Mouse (Mus musculus) megakaryocyte, embryonic 14.5 days (primary cell): ENCODE results near the gene Ubr4. TPM values are rescaled to one million over a fixed set of nuclear protein-coding genes. Genes with fewer than 3 reads are reported as not detected.

Source experiments
- H3K27me3 ChIP-seq: replicated peaks from 2 replicates; pipeline ENCODE3; 2012; ENCODE audit warnings: inconsistent platforms
- H3K36me3 ChIP-seq: replicated peaks from 2 replicates; pipeline ENCODE3; 2012; ENCODE audit warnings: low read length, inconsistent platforms, mixed read lengths
- H3K4me1 ChIP-seq: 2 replicates; pipeline ENCODE4 v1.6.1; 2012; ENCODE audit warnings: inconsistent platforms
- H3K4me3 ChIP-seq: replicated peaks from 2 replicates; pipeline ENCODE3; 2012; ENCODE audit warnings: moderate library complexity, mild to moderate bottlenecking, inconsistent platforms
- H3K9me3 ChIP-seq: 2 replicates; pipeline ENCODE4 v1.6.1; 2012; ENCODE audit warnings: inconsistent platforms
- FLI1 ChIP-seq: IDR thresholded peaks from 2 replicates; pipeline ENCODE4 v1.6.1; 2012; ENCODE audit warnings: low read length, inconsistent platforms, mixed read lengths
- GATA1 ChIP-seq: IDR thresholded peaks from 3 replicates; pipeline ENCODE4 v1.6.1; 2012; ENCODE audit warnings: mixed read lengths, low read length, inconsistent platforms, borderline replicate concordance
- polyA plus RNA-seq: library from polyadenylated mRNA; stranded (reverse); fragments of >175 nt; gene quantifications from 2 replicates; pipeline ENCODE4 v1.2.3, GENCODE M21; 2012; ENCODE audit warnings: low replicate concordance; ENCODE audit not compliant: insufficient read depth

Ubr4 gene
- polyA plus RNA-seq, 1 experiment: 69.3 TPM

DNA sequence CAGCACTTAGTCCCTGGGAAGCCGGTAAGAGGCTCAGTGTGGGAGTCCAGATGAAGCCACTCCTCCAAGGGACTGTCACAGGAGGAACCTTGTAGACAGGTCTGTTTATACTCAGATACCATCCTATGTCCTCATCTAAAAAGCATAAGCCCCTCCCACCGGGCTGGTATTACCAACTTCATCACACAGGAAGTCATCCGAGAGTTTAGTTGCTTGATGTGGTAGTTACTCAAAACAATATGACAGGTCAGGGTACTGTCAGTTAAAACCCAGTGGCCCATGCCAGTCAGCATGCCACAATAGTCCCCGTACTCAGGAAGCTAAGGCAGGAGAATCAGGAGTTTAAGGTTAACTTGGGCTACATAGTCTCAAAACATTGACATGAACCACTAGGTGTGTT lies 32.7 kb upstream of the Ubr4 start:
- Histone ChIP-seq H3K27me3 (peaks cover 6% of the 10 kb centered on the region), H3K4me3 (no peak overlapping the region), H3K9me3 (peaks cover 3% of the 10 kb centered on the region), H3K4me1 (peaks cover 11% of the 10 kb centered on the region), H3K36me3 (peaks cover 31% of the 10 kb centered on the region)
- TF ChIP-seq GATA1 (no peak), FLI1 (no peak)

- peaks cover 17% of the 10 kb centered on the region for H3K27me3 ChIP-seq
- H3K36me3 ChIP-seq: no peaks in the 10 kb centered on the region
- H3K4me1 ChIP-seq: peaks cover 20% of the 10 kb centered on the region
- peak overlapping the region; percentile 90 for H3K4me3 ChIP-seq
- H3K9me3 ChIP-seq: peaks cover 7% of the 10 kb centered on the region; the same call in 1 of the 2 replicates
- no peak for TF ChIP-seq GATA1
- no peak for TF ChIP-seq FLI1
Observed at GRCm38 (mm10) chr4:139330605-139331004, 21.8 kb upstream of the Ubr4 start.

DNA sequence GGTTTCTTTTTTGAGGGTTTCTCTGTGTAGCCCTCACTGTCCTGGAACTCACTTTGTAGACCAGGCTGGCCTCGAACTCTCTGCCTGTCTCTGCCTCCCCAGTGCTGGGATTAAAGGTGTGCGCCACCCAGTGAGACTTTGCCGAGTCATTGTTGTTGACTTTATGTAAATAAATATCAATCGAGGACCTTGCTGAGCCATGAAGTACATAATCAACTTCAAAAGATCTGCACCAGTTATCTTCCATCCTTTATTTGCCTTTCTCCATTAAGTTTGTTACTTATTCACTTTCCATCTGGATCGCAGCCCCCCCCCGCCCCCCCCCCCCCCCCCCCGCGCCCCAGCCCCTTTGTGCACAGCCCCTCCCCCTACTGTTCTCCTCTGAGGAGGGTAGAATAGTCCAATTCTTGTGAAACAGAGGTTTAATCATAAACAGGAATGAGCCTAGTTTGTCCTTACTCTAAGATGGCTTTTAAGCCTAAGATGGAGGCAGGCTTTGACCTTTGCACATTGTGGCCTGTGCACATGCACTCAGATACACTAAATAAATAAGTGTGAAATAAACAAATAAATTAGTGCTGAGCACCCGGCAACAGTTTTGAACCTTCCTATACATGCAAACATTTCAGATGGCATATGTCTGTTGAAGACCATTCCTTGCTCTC lies 17.6 kb upstream of the Ubr4 start:
- no peak for TF ChIP-seq GATA1
- TF ChIP-seq FLI1: no peak
- H3K4me1 ChIP-seq: peaks cover 30% of the 10 kb centered on the region
- no peaks in the 10 kb centered on the region for H3K9me3 ChIP-seq
- H3K4me3 ChIP-seq: no peak overlapping the region
- H3K36me3 ChIP-seq: no peaks in the 10 kb centered on the region
- H3K27me3 ChIP-seq: peaks cover 16% of the 10 kb centered on the region

GRCm38 (mm10) chr4:139335507-139335906 lies 16.9 kb upstream of the Ubr4 start:
- TF ChIP-seq FLI1 (no peak), GATA1 (no peak)
- Histone ChIP-seq H3K4me3 (no peak overlapping the region), H3K36me3 (no peaks in the 10 kb centered on the region), H3K27me3 (peaks cover 16% of the 10 kb centered on the region), H3K9me3 (no peaks in the 10 kb centered on the region), H3K4me1 (peaks cover 24% of the 10 kb centered on the region)

DNA sequence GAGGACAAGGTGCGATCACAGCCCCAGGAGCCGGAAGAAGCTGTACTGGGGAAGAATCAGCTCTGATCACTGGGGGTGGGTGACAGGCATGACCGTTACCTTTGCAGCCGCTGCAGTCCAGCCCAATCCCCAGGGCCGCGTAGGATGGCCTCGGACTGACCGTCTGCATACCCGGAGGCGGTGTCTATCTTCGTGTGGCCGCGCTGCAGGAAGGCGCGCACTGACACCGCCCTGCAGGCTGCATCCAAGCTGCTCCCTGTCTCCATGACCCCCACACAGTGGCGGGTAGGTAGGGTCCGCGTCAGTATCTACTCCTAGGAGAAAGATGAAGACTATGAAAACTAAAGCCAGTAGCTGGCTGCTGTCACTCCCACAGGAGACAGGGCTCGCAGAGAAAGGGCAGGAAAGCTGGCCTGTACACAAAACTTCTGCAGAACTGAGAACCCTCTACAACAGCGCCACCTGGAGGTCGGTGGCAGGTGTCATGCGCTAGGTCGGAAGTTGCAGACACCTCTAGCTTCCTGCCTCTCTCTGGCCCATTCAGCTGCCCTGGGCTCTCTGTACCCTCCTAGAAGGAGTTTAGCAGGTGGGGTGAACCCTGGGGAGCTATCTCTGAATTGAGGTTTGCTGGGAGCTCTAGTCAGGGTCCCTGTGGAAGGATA lies 15.5 kb upstream of the Ubr4 start:
- peaks cover 13% of the 10 kb centered on the region for H3K27me3 ChIP-seq
- peaks cover 17% of the 10 kb centered on the region for H3K4me1 ChIP-seq
- H3K4me3 ChIP-seq: peak overlapping the region; percentile 90

GRCm38 (mm10) chr4:139338145-139338544 lies 14.3 kb upstream of the Ubr4 start:
- Histone ChIP-seq H3K4me1 (peaks cover 17% of the 10 kb centered on the region), H3K27me3 (peaks cover 7% of the 10 kb centered on the region), H3K4me3 (no peak overlapping the region), H3K36me3 (no peaks in the 10 kb centered on the region), H3K9me3 (no peaks in the 10 kb centered on the region)
- no peak for TF ChIP-seq GATA1
- no peak for TF ChIP-seq FLI1

More for the DNA sequence above, 15.5 kb upstream of the Ubr4 start:
- Histone ChIP-seq H3K9me3 (no peaks in the 10 kb centered on the region), H3K36me3 (no peaks in the 10 kb centered on the region)
- TF ChIP-seq GATA1 (no peak), FLI1 (no peak)

GRCm38 (mm10) chr4:139340835-139341234 lies 11.6 kb upstream of the Ubr4 start:
- Histone ChIP-seq H3K9me3 (no peaks in the 10 kb centered on the region), H3K36me3 (peaks cover 7% of the 10 kb centered on the region), H3K4me3 (no peak overlapping the region), H3K4me1 (peaks cover 9% of the 10 kb centered on the region), H3K27me3 (peaks cover 7% of the 10 kb centered on the region)
- no peak for TF ChIP-seq GATA1
- TF ChIP-seq FLI1: no peak

DNA sequence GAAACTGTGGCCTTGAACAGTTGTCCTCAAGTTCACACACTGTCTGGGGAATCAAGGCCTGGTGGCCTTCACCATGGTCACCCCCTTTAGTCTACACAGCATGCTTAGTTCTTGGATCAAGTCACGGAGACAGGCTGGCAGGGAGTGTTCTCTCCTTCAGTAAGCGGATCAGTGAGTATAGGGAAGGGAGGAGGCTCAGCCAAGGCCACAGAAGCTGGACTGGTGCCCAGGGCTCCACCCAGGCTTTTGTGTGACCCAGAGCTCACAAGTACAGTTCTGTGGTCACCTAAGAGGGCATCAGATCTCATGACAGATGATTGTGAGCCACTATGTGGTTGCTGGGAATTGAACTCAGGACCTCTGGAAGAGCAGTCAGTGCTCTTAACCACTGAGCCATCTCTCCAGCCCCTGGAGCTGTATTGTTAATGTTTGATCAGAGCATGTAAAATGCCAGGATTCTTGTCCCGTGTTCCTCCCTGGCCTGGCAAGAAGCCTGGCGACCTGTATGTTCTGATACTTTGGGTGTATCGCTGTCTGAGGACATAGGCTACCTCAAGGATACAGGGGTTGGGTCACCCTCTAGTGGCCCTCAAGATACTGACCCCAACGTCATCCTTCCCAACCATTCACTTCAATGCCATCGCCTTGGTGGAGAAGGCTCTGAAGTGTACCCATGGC lies 10.7 kb upstream of the Ubr4 start:
- Histone ChIP-seq H3K27me3 (peaks cover 7% of the 10 kb centered on the region), H3K9me3 (no peaks in the 10 kb centered on the region), H3K4me3 (no peak overlapping the region), H3K36me3 (peaks cover 15% of the 10 kb centered on the region), H3K4me1 (peaks cover 6% of the 10 kb centered on the region)
- TF ChIP-seq GATA1: no peak
- TF ChIP-seq FLI1: no peak

DNA sequence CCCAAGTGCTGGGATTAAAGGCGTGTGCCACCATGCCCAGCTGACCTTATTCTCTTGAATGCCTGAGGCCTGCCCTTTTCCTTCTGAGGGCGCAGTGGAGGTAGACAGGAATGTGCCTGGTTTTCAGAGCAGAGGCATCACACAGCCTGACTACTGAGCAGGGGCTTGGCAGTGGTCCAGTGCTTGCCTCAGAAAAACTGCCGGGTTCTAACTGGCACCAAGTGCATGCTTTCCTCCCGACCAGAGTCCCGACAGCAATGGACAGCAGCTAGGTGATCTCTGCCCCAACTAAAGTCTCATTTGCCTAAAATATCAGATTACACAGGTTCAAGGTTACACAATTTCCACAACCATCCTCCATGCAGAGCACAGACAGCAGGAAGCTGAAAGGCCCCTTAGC lies 8.7 kb upstream of the Ubr4 start:
- Histone ChIP-seq H3K9me3 (no peaks in the 10 kb centered on the region), H3K4me3 (no peak overlapping the region), H3K36me3 (peaks cover 35% of the 10 kb centered on the region), H3K4me1 (no peaks in the 10 kb centered on the region), H3K27me3 (peaks cover 7% of the 10 kb centered on the region)
- TF ChIP-seq GATA1: no peak
- no peak for TF ChIP-seq FLI1
